Mouse (Mus musculus) neural tube, postnatal 0 days (tissue): ENCODE data around the gene Gdf11. TPM values are rescaled to one million over a fixed set of nuclear protein-coding genes. Genes with fewer than 3 reads are reported as not detected.

Experiments used
- polyA plus RNA-seq: library from polyadenylated mRNA; unstranded; fragments of >200 nt; fragmentation: Nextera tagmentation; extraction: Ambion mirVana; gene quantifications from 2 replicates; pipeline ENCODE4 v1.2.1, GENCODE M21; 2015

The Gdf11 gene
- polyA plus RNA-seq: 8.7 and 9.4 TPM in 2 replicates

DNA sequence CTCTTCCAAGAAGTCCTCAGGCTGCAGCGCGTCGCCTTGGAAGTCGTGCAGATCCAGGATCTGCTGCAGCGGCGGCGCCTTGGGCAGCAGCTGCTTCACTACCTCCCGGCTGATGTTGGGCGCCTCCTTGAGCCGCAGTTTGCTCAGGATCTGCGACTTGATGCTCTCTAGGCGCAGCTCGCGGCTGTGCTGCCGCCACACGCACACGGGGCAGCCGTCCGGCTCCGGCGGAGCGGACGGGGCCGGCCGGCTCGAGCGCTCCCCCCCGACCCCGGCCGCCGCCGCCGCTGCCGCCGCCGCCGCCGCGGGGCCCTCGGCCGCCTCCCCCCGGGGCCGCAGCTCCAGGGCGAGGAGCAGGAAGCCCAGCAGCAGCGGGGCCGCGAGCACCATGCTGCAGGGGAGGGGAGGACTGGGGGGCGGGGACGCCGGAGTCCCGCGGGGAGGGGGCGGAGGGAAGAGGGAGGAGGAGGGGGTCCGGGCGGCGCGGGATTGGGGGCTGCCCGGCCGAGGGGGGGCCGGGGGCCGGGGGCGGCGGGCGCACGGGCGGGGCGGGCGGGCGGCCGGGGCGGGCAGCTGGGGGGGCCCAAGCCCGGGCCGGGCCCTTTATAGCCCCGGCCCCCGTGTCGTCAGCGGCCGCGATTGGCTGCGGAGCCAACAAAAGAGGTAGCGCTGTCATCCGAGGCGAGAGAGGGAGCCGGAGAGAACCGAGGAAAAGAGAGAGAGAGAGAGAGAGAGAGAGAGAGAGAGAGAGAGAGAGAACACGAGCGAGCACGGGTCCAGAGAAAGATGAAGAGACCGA lies at the start of gene Gdf11:
Gene Gdf11 (minus strand): TSS at position 423 of the 799 bp plus-strand sequence.

DNA sequence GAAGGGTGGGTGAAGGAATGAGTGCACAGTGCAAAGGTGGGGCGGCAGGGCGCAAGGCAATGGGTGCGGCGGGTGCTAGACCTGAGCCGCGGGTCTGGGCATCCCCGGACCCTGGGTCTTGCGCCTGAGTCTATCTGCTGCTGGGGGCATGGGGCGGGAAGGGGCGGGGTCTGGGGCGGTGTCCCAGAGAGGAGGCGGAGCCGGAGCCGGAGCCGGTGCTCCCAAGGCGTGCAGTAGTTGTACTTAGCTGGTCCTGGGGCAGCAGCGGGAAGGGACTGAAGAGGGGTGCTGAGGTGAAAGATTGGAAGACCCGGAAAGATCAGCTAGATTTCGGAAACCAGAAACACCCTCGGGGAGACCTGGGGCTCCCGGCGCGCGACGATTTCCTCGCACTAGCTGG lies 42.1 kb upstream of the Gdf11 start, which contains the start of gene Itga7:
Gene Itga7 (plus strand): TSS at position 245 of the 400 bp plus-strand sequence.

GRCm38 (mm10) chr10:128923935-128924334 lies 32.4 kb upstream of the Gdf11 start, which contains the start of gene Bloc1s1:
TSS of gene Bloc1s1 (minus strand) at chr10:128924035.

DNA sequence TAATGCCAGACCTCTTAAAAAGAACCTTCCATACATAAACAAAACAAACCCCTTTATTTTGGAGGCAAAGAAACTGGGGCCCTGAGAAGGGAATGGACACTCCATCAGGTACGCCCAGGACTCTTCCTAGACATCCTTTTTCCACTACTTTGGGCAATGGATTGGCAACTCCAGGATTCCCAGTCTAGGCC lies 31.2 kb upstream of the Gdf11 start, which contains the start of gene Rdh5:
Gene Rdh5 (minus strand): TSS at position 67 of the 191 bp plus-strand sequence.

DNA sequence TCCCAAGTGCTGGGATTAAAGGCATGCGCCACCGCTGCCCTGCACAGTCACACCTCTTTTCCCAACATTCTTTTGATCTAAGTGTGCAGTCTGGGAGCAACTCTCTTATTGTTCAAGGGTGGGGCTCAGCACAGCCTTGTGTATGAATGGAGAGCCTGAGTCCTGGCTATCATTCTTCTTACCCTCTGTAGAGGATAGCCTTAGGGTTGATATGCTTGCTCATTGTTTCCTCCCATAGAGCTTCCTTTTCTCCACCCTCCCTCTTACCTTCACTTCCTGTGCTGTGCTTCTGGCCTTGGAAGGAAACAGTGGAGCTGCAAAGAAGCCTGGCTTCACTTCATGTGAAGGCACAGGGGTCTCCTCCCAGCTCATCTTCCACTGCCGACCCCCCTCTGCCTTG lies 9.2 kb upstream of the Gdf11 start, which contains the start of gene Cd63:
Gene Cd63 (plus strand): TSS at position 292 of the 400 bp plus-strand sequence.

Other genes with a start within 250 kb of the Gdf11 start
- gene Ikzf4, start 245.7 kb downstream of the Gdf11 start, polyA plus RNA-seq: 9.8 and 13.8 TPM in 2 replicates
- gene Suox, start 217.6 kb downstream of the Gdf11 start, polyA plus RNA-seq: 14.1 and 17.0 TPM in 2 replicates
- 92.5 and 96.1 TPM in 2 replicates for gene Rab5b, start 195.5 kb downstream of the Gdf11 start, polyA plus RNA-seq
- 1.3 and 1.7 TPM in 2 replicates for gene Pmel, start 187.5 kb downstream of the Gdf11 start, polyA plus RNA-seq
- gene Cdk2, start 186.7 kb downstream of the Gdf11 start, polyA plus RNA-seq: 11.6 and 12.0 TPM in 2 replicates
- gene Dgka, start 146.9 kb downstream of the Gdf11 start, polyA plus RNA-seq: 5.9 and 6.3 TPM in 2 replicates
- 42.0 and 51.6 TPM in 2 replicates for gene Pym1, start 143.8 kb downstream of the Gdf11 start, polyA plus RNA-seq
- gene Mmp19, start 100.8 kb downstream of the Gdf11 start, polyA plus RNA-seq: 0.54 and 0.62 TPM in 2 replicates
- 36.2 and 37.3 TPM in 2 replicates for gene Dnajc14, start 87.7 kb downstream of the Gdf11 start, polyA plus RNA-seq
- gene Tmem198b, start 87.3 kb downstream of the Gdf11 start, polyA plus RNA-seq: 17.7 TPM in 2 replicates
- gene Sarnp, start 74.4 kb downstream of the Gdf11 start, polyA plus RNA-seq: 109 and 119 TPM in 2 replicates
- 21.4 and 21.5 TPM in 2 replicates for gene Ormdl2, start 70.1 kb downstream of the Gdf11 start, polyA plus RNA-seq
- 386 and 425 TPM in 2 replicates for gene Cd63, start 9.3 kb upstream of the Gdf11 start, polyA plus RNA-seq
- gene Rdh5, start 31.2 kb upstream of the Gdf11 start, polyA plus RNA-seq: 26.8 and 27.5 TPM in 2 replicates
- 278 and 288 TPM in 2 replicates for gene Bloc1s1, start 32.3 kb upstream of the Gdf11 start, polyA plus RNA-seq
- 13.5 and 15.0 TPM in 2 replicates for gene Itga7, start 42.1 kb upstream of the Gdf11 start, polyA plus RNA-seq
- gene Mettl7b, start 69.3 kb upstream of the Gdf11 start, polyA plus RNA-seq: not detected in 2 replicates
- not detected in 2 replicates for gene Olfr9, start 97.7 kb upstream of the Gdf11 start, polyA plus RNA-seq
- not detected in 2 replicates for gene Olfr763, start 119.1 kb upstream of the Gdf11 start, polyA plus RNA-seq
- gene Olfr764-ps1, start 148.2 kb upstream of the Gdf11 start, polyA plus RNA-seq: not detected in 2 replicates
- gene Olfr765, start 158.3 kb upstream of the Gdf11 start, polyA plus RNA-seq: not detected in 2 replicates
- gene Olfr766-ps1, start 177.3 kb upstream of the Gdf11 start, polyA plus RNA-seq: not detected in 2 replicates
- gene Olfr767, start 191.2 kb upstream of the Gdf11 start, polyA plus RNA-seq: not detected in 2 replicates
- gene Olfr768, start 207.7 kb upstream of the Gdf11 start, polyA plus RNA-seq: not detected in 2 replicates
- gene Olfr769, start 226.1 kb upstream of the Gdf11 start, polyA plus RNA-seq: not detected in 2 replicates
- gene Olfr770, start 247.3 kb upstream of the Gdf11 start, polyA plus RNA-seq: not detected in 2 replicates